Mouse (Mus musculus) megakaryocyte-erythroid progenitor cell, adult 5 weeks (primary cell): ENCODE data around the gene Derl2. TPM values are rescaled to one million over a fixed set of nuclear protein-coding genes. Genes with fewer than 3 reads are reported as not detected.

Experiments
- polyA plus RNA-seq: library from polyadenylated mRNA; stranded (reverse); fragments of >175 nt; gene quantifications from 2 replicates; pipeline ENCODE4 v1.2.3, GENCODE M21; 2012

The Derl2 gene
- 16.6 and 25.7 TPM in 2 replicates for polyA plus RNA-seq

DNA sequence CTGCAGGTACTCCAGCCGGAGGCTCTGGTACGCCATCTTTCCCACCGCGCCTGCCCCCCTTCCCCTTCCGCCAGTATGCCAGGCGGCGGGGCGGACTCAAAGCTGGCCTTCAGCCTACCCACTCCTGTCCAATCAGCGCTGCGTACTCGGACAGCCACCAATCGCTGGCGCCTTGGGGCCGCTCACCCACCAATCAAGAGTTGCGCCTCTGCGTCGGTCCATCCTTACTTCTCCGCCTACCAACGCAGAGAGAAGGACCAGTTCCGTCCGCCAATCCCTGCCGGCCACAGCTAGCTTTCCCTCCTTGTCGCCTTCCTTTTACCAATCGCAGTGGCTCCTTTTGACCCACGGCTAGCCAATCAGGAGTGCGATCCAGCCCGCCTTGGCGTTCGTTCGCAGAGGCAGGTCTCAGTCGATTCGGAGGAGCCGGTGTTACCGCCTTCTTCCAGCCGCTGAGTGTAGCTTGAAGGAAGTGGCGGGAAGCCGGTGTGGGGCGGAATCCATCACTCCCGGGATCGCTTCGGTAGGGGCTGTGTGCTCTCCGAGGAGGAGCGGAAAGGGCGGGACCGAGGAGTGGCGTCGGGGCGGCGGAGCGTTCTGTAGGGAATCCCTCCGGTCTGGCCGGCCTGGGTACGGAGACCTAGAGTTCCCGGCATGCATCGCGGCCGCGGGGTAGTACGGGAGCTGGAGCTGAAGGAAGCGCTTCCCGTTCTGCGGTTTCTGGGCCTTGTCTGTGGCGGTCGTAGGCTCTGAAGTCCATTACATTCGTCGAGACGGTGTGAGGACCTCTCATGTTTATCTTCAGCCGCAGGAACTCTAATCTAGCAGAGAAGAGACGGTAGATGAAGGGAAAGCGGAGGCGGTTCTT, at the start of gene Derl2, which contains the start of gene Mis12:
Derl2 (minus strand) TSS at position 641 of the 868 bp plus-strand sequence.
Mis12 (plus strand) TSS at position 411 of the 868 bp plus-strand sequence.

DNA sequence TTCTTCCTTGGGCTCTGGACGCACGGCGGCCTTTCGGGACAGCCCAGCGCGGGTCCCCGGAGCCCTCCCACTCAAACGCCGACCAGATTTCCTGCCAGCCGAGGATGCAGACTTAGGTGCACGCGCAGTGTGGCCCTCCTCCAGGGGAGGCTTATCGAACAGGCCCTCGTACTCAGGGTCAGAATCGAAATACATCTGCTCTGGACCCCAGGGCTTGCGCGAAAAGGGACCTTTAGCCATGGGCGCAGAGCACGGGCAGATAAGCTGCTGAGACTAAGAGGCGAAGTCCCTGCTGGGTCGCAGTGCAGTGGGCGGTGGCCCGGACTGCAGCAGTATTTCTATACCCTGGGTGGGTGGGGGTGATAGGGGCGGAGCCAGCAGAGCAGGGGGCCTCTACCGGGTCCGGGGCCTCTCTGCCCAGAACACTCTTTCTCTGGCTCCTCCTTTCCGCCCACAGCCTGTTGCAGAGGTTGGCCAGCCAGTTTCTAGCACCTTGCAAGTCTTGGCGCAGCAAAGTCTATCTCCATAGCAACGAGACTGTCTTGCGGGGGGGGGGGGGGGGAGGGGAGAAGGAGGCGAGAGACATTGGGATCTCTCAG, 13.6 kb upstream of the Derl2 start, which contains the start of gene 6330403K07Rik:
6330403K07Rik (minus strand) TSS at position 351 of the 599 bp plus-strand sequence.

DNA sequence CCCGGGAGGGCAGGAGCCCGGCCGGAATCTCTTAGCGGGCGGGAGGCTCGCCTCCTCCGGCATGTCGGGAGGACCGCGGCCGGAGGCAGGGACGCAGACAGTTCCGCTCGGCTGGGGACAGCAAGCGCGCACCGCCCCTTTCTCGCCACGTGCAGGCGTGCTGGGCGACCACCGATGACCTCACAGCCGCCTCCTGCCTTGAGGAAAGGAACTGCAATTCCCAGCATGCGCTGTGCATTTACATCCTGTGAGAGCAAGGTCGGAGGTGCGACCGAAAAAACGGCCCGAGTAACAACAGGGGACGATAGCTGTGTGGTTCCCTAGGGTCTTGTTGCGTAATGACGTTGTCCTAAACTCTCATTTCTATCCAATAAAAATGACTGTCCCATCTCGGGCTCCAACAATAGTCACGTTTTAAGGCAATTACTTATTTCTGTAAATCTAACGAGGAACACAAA, 15.3 kb downstream of the Derl2 start, which contains the start of gene Dhx33:
Dhx33 (minus strand) TSS at position 122 of the 458 bp plus-strand sequence.

DNA sequence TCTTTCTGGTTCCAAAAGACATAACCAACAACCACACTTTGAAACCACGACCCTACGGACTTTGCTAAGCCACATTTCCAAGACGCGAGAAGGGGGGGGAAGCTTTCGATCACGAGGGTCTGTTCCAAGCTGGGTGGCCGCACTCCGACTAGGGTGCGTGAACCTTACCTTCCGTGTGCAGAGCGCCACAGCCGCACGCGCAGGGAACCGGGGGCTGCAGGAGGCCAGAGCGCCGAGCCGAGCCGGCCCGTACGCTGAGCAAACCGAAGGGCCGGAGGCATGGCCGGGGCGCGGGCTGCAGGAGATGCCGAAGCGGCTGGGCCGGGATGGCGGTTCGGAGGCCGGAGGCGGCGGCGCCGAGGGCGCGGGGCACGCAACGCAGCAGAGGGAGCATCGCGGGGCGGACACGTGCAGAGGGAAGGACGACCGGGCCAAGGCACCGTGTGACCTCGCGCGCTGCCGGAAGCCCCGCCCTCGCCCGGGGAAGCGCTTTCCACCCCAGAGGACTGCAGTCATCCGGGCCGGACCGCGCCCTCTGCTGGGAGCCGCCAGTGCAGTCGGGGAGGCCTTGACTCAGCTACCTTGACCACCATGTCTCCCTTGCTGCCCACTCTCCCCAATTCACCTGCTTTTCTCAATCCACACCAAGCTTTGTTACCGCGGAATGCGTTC, 36.9 kb downstream of the Derl2 start, which contains the start of gene C1qbp:
C1qbp (minus strand) TSS at position 470 of the 672 bp plus-strand sequence.

DNA sequence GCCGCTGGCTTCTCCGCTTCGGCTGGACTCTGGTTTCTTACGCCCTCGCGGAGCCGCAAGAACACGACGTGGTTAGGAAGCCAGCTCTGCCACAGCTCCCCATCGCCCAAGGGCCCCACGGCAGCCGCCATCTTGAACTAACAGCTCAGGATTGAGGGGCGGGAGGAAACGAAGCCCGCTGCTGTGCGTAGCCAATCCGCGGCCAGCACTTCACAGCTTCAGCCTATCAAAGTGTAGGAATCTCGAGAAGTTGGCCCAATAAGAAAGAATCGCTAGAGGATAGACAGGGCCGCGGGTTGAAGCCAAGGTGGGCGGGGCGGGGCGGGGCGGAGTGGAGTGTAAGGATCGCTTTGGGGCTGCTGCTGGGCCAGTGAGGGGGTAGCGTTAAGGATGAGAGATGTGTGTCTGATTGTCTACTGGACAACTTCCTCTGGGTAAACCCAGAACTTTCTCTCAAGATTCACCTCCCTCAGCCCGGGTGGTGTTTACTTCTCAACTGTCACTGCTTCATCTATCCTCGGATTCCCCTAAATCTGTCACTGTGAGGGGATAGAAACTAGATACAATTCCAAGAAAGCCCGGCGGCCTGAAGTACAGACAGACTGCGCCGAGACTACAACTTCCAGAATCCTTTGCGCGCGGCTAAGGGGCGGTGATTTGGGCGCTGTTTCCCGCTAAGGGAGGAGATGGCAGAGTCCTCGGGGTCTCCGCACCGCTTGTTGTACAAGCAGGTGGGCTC, 49.7 kb downstream of the Derl2 start, which contains the start of the genes Nup88 and Rpain:
Nup88 (minus strand) TSS at position 153 of the 739 bp plus-strand sequence.
Rpain (plus strand) TSS at position 393 of the 739 bp plus-strand sequence.

Other genes with a start within 250 kb of the Derl2 start
- not detected in 2 replicates for gene Scimp, start 207.3 kb downstream of the Derl2 start, polyA plus RNA-seq
- 14.1 and 14.7 TPM in 2 replicates for gene Rabep1, start 175.1 kb downstream of the Derl2 start, polyA plus RNA-seq
- gene Nup88, start 49.9 kb downstream of the Derl2 start, polyA plus RNA-seq, result 48.8 and 50.1 TPM in 2 replicates
- 10.0 and 15.1 TPM in 2 replicates for gene Rpain, start 49.6 kb downstream of the Derl2 start, polyA plus RNA-seq
- gene C1qbp, start 36.8 kb downstream of the Derl2 start, polyA plus RNA-seq, result 585 and 621 TPM in 2 replicates
- 12.1 and 15.0 TPM in 2 replicates for gene Dhx33, start 15.4 kb downstream of the Derl2 start, polyA plus RNA-seq
- 1.7 and 2.4 TPM in 2 replicates for gene Mis12, start 230 bp downstream of the Derl2 start, polyA plus RNA-seq
- gene 6330403K07Rik, start 13.7 kb upstream of the Derl2 start, polyA plus RNA-seq, result 0.11 TPM in 1 of 2 replicates, not detected in the other
- 0.14 and 0.30 TPM in 2 replicates for gene Nlrp1a, start 124.9 kb upstream of the Derl2 start, polyA plus RNA-seq
- not detected in 2 replicates for gene Nlrp1b, start 210.9 kb upstream of the Derl2 start, polyA plus RNA-seq